Mouse (Mus musculus) kidney, adult 2 months (tissue): ENCODE data around the gene Ube4a.

Source experiments
- CTCF ChIP-seq: fragments of 200-500 bp; conservative IDR thresholded peaks from 2 replicates; pipeline ENCODE4 v1.5.1; 2011; ENCODE audit warnings: low read depth, mild to moderate bottlenecking, control low read depth, low read length, moderate library complexity, mixed read lengths; ENCODE audit not compliant: insufficient read depth, insufficient read length
- POLR2A ChIP-seq: fragments of 200-500 bp; IDR thresholded peaks from one replicate; pipeline ENCODE4 v1.6.1; 2011; ENCODE audit warnings: low read depth, low read length, control low read depth

DNA sequence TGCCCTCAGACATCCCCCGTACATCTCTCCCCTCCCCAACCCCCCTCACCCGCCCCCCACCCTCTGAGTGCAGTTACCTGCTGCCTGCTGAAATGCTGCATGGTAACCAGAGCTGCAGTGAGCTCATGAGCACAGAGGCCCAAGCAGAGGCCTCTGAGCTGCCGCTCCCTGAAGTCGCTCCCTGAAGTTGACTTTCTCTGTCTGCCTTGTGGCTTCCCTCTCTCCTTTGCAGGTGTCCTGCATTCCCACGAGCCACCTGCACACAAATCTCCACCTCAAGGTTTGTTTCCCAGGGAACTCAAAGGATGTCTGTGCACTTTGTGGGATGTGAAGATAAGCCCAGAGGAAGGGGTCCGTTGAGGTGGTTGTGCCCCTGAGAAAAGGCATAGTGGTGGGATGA, 45.9 kb upstream of the Ube4a start:
- no peak for TF ChIP-seq POLR2A
- TF ChIP-seq CTCF = no peak
